Mouse (Mus musculus) hindbrain, embryonic 12.5 days (tissue): ENCODE measurements around the gene Acaca. TPM values are rescaled to one million over a fixed set of nuclear protein-coding genes. Genes with fewer than 3 reads are reported as not detected.

Experiments
- ATAC-seq: fragments of 200-750 bp; cut with Nextera tagmentation; 2 replicates; pipeline ENCODE4 v1.8.0; 2017; ENCODE audit warnings: moderate TSS enrichment; ENCODE audit not compliant: low FRiP score
- H3K27ac ChIP-seq: fragments of 300-500 bp; sonication (generic); 2 replicates; pipeline ENCODE4 v1.5.1; 2016; ENCODE audit warnings: mild to moderate bottlenecking
- H3K27me3 ChIP-seq: fragments of 300-500 bp; sonication (generic); 2 replicates; pipeline ENCODE4 v1.6.1; 2016; ENCODE audit warnings: mild to moderate bottlenecking
- H3K36me3 ChIP-seq: fragments of 300-500 bp; sonication (generic); 2 replicates; pipeline ENCODE4 v1.6.1; 2016; ENCODE audit warnings: mild to moderate bottlenecking
- H3K4me1 ChIP-seq: fragments of 300-500 bp; sonication (generic); 2 replicates; pipeline ENCODE4 v1.6.1; 2016
- H3K4me2 ChIP-seq: fragments of 300-500 bp; sonication (generic); replicated peaks from 2 replicates; pipeline ENCODE4 v1.6.1; 2016; ENCODE audit warnings: mild to moderate bottlenecking
- H3K4me3 ChIP-seq: fragments of 300-500 bp; sonication (generic); 2 replicates; pipeline ENCODE4 v1.5.1; 2016; ENCODE audit warnings: mild to moderate bottlenecking
- H3K9ac ChIP-seq: fragments of 300-500 bp; sonication (generic); 2 replicates; pipeline ENCODE4 v1.6.1; 2016; ENCODE audit warnings: mild to moderate bottlenecking, moderate library complexity
- H3K9me3 ChIP-seq: fragments of 300-500 bp; sonication (generic); replicated peaks from 2 replicates; pipeline ENCODE4 v1.6.1; 2016; ENCODE audit warnings: mild to moderate bottlenecking
- WGBS: fragments of 180-500 bp; shearing (Covaris S2); methylation state at CpG from one replicate; pipeline ENCODE4 v1.1.7; 2016; 5-methylcytosine and 5-hydroxymethylcytosine counted together
- polyA plus RNA-seq: library from polyadenylated mRNA; unstranded; fragments of >200 nt; fragmentation: Nextera tagmentation; extraction: Ambion mirVana; gene quantifications from 2 replicates; pipeline ENCODE4 v1.2.1, GENCODE M21; 2016

Gene Acaca
- polyA plus RNA-seq, 1 experiment from 2014 or later: 31.6 TPM

GRCm38 (mm10) chr11:84164123-84164522 is 34.7 kb downstream of the Acaca start:
- 86% methylated on average over 6 of the region's 6 CpGs for WGBS
- no peaks in the 10 kb centered on the region for H3K4me1 ChIP-seq

GRCm38 (mm10) chr11:84164561-84164960 is 35.1 kb downstream of the Acaca start:
- 66% methylated on average over 4 of the region's 4 CpGs for WGBS
- Histone ChIP-seq H3K4me3 (no peak overlapping the region), H3K9me3 (no peaks in the 10 kb centered on the region), H3K36me3 (no peaks in the 10 kb centered on the region), H3K4me1 (no peaks in the 10 kb centered on the region), H3K4me2 (no peak overlapping the region), H3K9ac (no peak overlapping the region), H3K27me3 (no peaks in the 10 kb centered on the region), H3K27ac (no peak overlapping the region)
- ATAC-seq: no peak

More at GRCm38 (mm10) chr11:84164123-84164522, 34.7 kb downstream of the Acaca start:
- ATAC-seq: no peak
- Histone ChIP-seq H3K27me3 (no peaks in the 10 kb centered on the region), H3K4me2 (no peak overlapping the region), H3K27ac (no peak overlapping the region), H3K9ac (no peak overlapping the region), H3K36me3 (no peaks in the 10 kb centered on the region), H3K9me3 (no peaks in the 10 kb centered on the region), H3K4me3 (no peak overlapping the region)

GRCm38 (mm10) chr11:84167046-84167526 is 37.6 kb downstream of the Acaca start, which contains the start of gene Gm11437:
Gene Gm11437 (minus strand): TSS chr11:84167476.
- no peaks in the 10 kb centered on the region for H3K9me3 ChIP-seq
- H3K27ac ChIP-seq: no peak within 1 kb of the TSS
- no peaks in the 10 kb centered on the region for H3K27me3 ChIP-seq
- no peaks in the 10 kb centered on the region for H3K4me1 ChIP-seq
- ATAC-seq: no peak
- H3K9ac ChIP-seq: no peak within 1 kb of the TSS
- H3K36me3 ChIP-seq: no peaks in the 10 kb centered on the region
- no peak within 1 kb of the TSS for H3K4me3 ChIP-seq
- H3K4me2 ChIP-seq: no peak within 1 kb of the TSS
- WGBS: 84% methylated on average over 5 of the region's 5 CpGs

GRCm38 (mm10) chr11:84168701-84169288 is 39.3 kb downstream of the Acaca start:
- ATAC-seq: no peak
- Histone ChIP-seq H3K4me1 (no peaks in the 10 kb centered on the region), H3K27ac (no peak overlapping the region), H3K36me3 (no peaks in the 10 kb centered on the region), H3K4me3 (no peak overlapping the region), H3K4me2 (no peak overlapping the region), H3K9ac (no peak overlapping the region), H3K9me3 (no peaks in the 10 kb centered on the region), H3K27me3 (no peaks in the 10 kb centered on the region)
- 38% methylated on average over 7 of the region's 7 CpGs for WGBS

GRCm38 (mm10) chr11:84172539-84173435 is 43.3 kb downstream of the Acaca start:
- H3K9me3 ChIP-seq: no peaks in the 10 kb centered on the region
- no peak overlapping the region for H3K4me2 ChIP-seq
- H3K9ac ChIP-seq: no peak overlapping the region
- WGBS: 74% methylated on average over 11 of the region's 11 CpGs
- H3K4me1 ChIP-seq: no peaks in the 10 kb centered on the region
- H3K4me3 ChIP-seq: no peak overlapping the region
- H3K27me3 ChIP-seq: no peaks in the 10 kb centered on the region
- ATAC-seq: no peak
- H3K27ac ChIP-seq: no peak overlapping the region
- H3K36me3 ChIP-seq: no peaks in the 10 kb centered on the region

- peaks cover 17% of the 10 kb centered on the region for H3K4me1 ChIP-seq
- H3K36me3 ChIP-seq: no peaks in the 10 kb centered on the region
- H3K9ac ChIP-seq: no peak overlapping the region
- H3K27ac ChIP-seq: peak overlapping the region; percentile 91; the same call in 1 of the 2 replicates
- no peaks in the 10 kb centered on the region for H3K9me3 ChIP-seq
- no peak for ATAC-seq
- H3K4me2 ChIP-seq: peak overlapping the region; percentile 61
- H3K27me3 ChIP-seq: no peaks in the 10 kb centered on the region
- WGBS: 35% methylated on average over 4 of the region's 4 CpGs
- H3K4me3 ChIP-seq: no peak overlapping the region
Observed at GRCm38 (mm10) chr11:84178571-84178970, 49.1 kb downstream of the Acaca start.

GRCm38 (mm10) chr11:84179226-84179953 is 49.9 kb downstream of the Acaca start:
- peak; percentile 98 for ATAC-seq
- Histone ChIP-seq H3K9ac (peak overlapping the region; percentile 76), H3K4me2 (peak overlapping the region; percentile 61), H3K9me3 (no peaks in the 10 kb centered on the region), H3K36me3 (no peaks in the 10 kb centered on the region), H3K4me3 (peak overlapping the region; percentile 68), H3K27me3 (no peaks in the 10 kb centered on the region), H3K4me1 (peaks cover 17% of the 10 kb centered on the region), H3K27ac (peak overlapping the region; percentile 91)
- under 1% methylated on average over 69 of the region's 85 CpGs for WGBS

GRCm38 (mm10) chr11:84179954-84180598 is 50.6 kb downstream of the Acaca start:
- Histone ChIP-seq H3K9ac (peak overlapping the region; percentile 76), H3K4me1 (peaks cover 17% of the 10 kb centered on the region), H3K4me3 (peak overlapping the region; percentile 68), H3K36me3 (no peaks in the 10 kb centered on the region), H3K27me3 (no peaks in the 10 kb centered on the region), H3K27ac (peak overlapping the region; percentile 91), H3K9me3 (no peaks in the 10 kb centered on the region), H3K4me2 (peak overlapping the region; percentile 61)
- WGBS: under 1% methylated on average over 41 of the region's 44 CpGs
- no peak; the same call in 1 of the 2 replicates for ATAC-seq

- ATAC-seq: no peak
- Histone ChIP-seq H3K36me3 (no peaks in the 10 kb centered on the region), H3K9ac (no peak overlapping the region; the same call in 1 of the 2 replicates), H3K4me2 (peak overlapping the region; percentile 61), H3K4me1 (peaks cover 17% of the 10 kb centered on the region), H3K27ac (no peak overlapping the region), H3K9me3 (no peaks in the 10 kb centered on the region), H3K27me3 (no peaks in the 10 kb centered on the region), H3K4me3 (no peak overlapping the region; the same call in 1 of the 2 replicates)
- 74% methylated on average over 2 of the region's 2 CpGs for WGBS
Observed at GRCm38 (mm10) chr11:84181286-84181685, 51.8 kb downstream of the Acaca start.

GRCm38 (mm10) chr11:84188530-84188929 is 59.1 kb downstream of the Acaca start:
- Histone ChIP-seq H3K36me3 (no peaks in the 10 kb centered on the region), H3K27me3 (no peaks in the 10 kb centered on the region), H3K9me3 (no peaks in the 10 kb centered on the region), H3K4me3 (no peak overlapping the region), H3K4me1 (peaks cover 3% of the 10 kb centered on the region; the same call in 1 of the 2 replicates), H3K9ac (no peak overlapping the region), H3K27ac (no peak overlapping the region), H3K4me2 (no peak overlapping the region)
- WGBS: 85% methylated on average over 3 of the region's 3 CpGs
- ATAC-seq: no peak

- Histone ChIP-seq H3K27ac (no peak overlapping the region), H3K27me3 (no peaks in the 10 kb centered on the region), H3K4me3 (no peak overlapping the region), H3K36me3 (0 out of 2 replicates have a peak, but pooled peaks cover 2% of the 10 kb centered on the region), H3K4me1 (peaks cover 3% of the 10 kb centered on the region; the same call in 1 of the 2 replicates), H3K9ac (no peak overlapping the region), H3K9me3 (no peaks in the 10 kb centered on the region), H3K4me2 (no peak overlapping the region)
- no peak for ATAC-seq
- 76% methylated on average over 8 of the region's 8 CpGs for WGBS
Observed at GRCm38 (mm10) chr11:84190581-84191233, 61.2 kb downstream of the Acaca start.
